Mouse (Mus musculus): ENCODE results near the gene Mrvi1.

DNA sequence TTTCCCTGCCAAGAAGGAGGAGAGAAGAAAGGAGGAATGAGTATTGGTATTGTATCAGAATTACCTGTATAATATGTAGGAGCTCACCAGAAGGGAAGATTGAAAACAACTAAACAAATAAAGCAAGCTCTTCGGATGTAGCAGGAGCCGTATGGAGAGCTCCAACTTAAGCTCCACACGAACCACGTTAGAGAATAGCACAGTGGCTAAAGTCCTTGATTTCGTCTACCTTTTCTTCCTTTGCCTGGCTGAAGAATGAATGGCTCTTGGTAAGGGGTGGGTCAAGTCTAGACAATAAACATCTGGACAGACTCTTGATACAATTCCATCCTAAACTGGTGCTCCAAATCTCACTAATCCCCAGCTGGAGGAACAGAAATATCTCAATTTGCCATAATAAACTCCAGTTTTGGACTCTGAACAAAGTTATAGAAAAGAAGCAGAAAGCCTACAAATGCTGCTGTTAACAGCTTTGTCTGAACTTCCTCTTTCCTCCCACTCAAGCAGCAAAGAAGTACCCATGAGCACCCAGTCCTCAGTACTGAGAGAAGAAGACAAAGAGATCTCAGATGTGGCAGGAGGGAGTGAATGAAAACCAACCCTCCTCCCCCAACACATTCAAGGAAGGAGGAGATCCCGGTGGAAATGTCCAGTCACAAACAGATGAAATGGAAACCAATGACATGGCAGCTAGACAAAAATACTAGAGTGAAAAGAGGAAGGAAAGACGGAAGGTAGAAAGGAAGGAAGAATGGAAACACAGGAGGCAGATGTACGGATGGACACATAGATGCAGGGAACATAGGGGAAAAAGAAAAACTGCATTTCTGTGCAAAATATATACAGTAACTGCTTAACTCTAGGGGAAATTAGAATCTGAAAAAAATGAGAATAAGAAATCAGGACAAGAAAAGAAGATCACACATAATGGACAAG, 73.8 kb downstream of the Mrvi1 start:
- TF ChIP-seq CTCF (IDR thresholded peaks at IDR 0.05; ENCODE audit: borderline replicate concordance, extremely low read depth, insufficient read depth, insufficient read length) (no peak), POLR2A (IDR thresholded peaks at IDR 0.05; ENCODE audit: borderline replicate concordance, extremely low read depth, insufficient read depth, insufficient read length, poor library complexity, severe bottlenecking) (no peak)

All from brain, embryonic 14.5 days (tissue).